Mouse (Mus musculus) olfactory bulb, adult 2 months (tissue): ENCODE data around the gene Tmem41a.

ENCODE experiments used
- CTCF ChIP-seq: fragments of 200-500 bp; IDR thresholded peaks from 2 replicates; pipeline ENCODE4 v1.5.1; 2012; ENCODE audit warnings: low read depth, mild to moderate bottlenecking, low read length, moderate library complexity; ENCODE audit not compliant: insufficient read depth
- POLR2A ChIP-seq: fragments of 200-500 bp; IDR thresholded peaks from 2 replicates; pipeline ENCODE4 v1.6.1; 2012; ENCODE audit warnings: mild to moderate bottlenecking, low read depth, low read length, moderate library complexity; ENCODE audit not compliant: insufficient read depth

- TF ChIP-seq CTCF: no peak
- TF ChIP-seq POLR2A: no peak
Measured at GRCm38 (mm10) chr16:21970536-21970935, 23.2 kb upstream of the Tmem41a start.
